8 mouse cellular contexts compared by ENCODE assay signal in genomic region chr4:119734352-119734751, GRCm38 (mm10). TPM values are rescaled to one million over a fixed set of nuclear protein-coding genes. Genes with fewer than 3 reads are reported as not detected.
DNase-seq lines count a peak whose midpoint lies in the region; ATAC-seq and TF ChIP-seq lines count a peak whose summit lies in the region.

No protein-coding gene starts in this region.

- peak overlapping the region; percentile 77 for H3K4me3 ChIP-seq in kidney, adult 2 months (ENCODE audit: insufficient read depth, low read depth, low read length)
- H3K4me3 ChIP-seq in cortical plate, adult 2 months (ENCODE audit: insufficient read depth, low read length) = peak overlapping the region; percentile 33
- H3K4me3 ChIP-seq in hindbrain, embryonic 15.5 days = peak overlapping the region; percentile 90
- H3K4me3 ChIP-seq in midbrain, embryonic 15.5 days = peak overlapping the region; percentile 67

- peak overlapping the region; percentile 92 for H3K4me2 ChIP-seq in hindbrain, embryonic 15.5 days
- H3K4me2 ChIP-seq in midbrain, embryonic 15.5 days = peak overlapping the region; percentile 81

- TF ChIP-seq CTCF in kidney, adult 2 months (conservative IDR thresholded peaks at IDR 0.05; ENCODE audit: insufficient read depth, insufficient read length, low read depth, low read length) = no peak
- no peak for TF ChIP-seq CTCF in cortical plate, adult 2 months (IDR thresholded peaks at IDR 0.05; ENCODE audit: extremely low read depth, insufficient read depth, low read length)

- no peak for DNase-seq in kidney, adult 2 months
- no peak for DNase-seq in kidney, postnatal 10 days
- DNase-seq in right cerebral cortex, postnatal 4 days = no peak
- no peak for DNase-seq in left cerebral cortex, adult 11 months (ENCODE audit: low spot score)
- DNase-seq in adrenal gland, adult 18-20 months (ENCODE audit: low spot score in 2 of 2) = no peak

- ATAC-seq in hindbrain, embryonic 15.5 days (ENCODE audit: low FRiP score, low read depth) = no peak
- ATAC-seq in midbrain, embryonic 15.5 days (replicated peaks) = no peak

- no peak overlapping the region for H3K27ac ChIP-seq in kidney, adult 2 months (ENCODE audit: insufficient read depth, low read depth, low read length)
- H3K27ac ChIP-seq in cortical plate, adult 2 months (ENCODE audit: insufficient read depth, low read length) = no peak overlapping the region
- H3K27ac ChIP-seq in hindbrain, embryonic 15.5 days (replicated peaks) = no peak overlapping the region
- H3K27ac ChIP-seq in midbrain, embryonic 15.5 days = no peak overlapping the region

- H3K27me3 ChIP-seq in kidney, adult 2 months (replicated peaks; ENCODE audit: control insufficient read depth, insufficient read depth, low read length) = no peaks in the 10 kb centered on the region
- H3K27me3 ChIP-seq in hindbrain, embryonic 15.5 days = peaks cover 23% of the 10 kb centered on the region
- H3K27me3 ChIP-seq in midbrain, embryonic 15.5 days (replicated peaks) = peaks cover 13% of the 10 kb centered on the region

- H3K9ac ChIP-seq in hindbrain, embryonic 15.5 days = peak overlapping the region; percentile 78
- peak overlapping the region; percentile 52; the same call in 1 of the 2 replicates for H3K9ac ChIP-seq in midbrain, embryonic 15.5 days

- H3K36me3 ChIP-seq in kidney, adult 2 months (ENCODE audit: control insufficient read depth, insufficient read depth, low read length) = no peaks in the 10 kb centered on the region
- H3K36me3 ChIP-seq in hindbrain, embryonic 15.5 days = no peaks in the 10 kb centered on the region
- no peaks in the 10 kb centered on the region for H3K36me3 ChIP-seq in midbrain, embryonic 15.5 days (replicated peaks)

- H3K4me1 ChIP-seq in kidney, adult 2 months (ENCODE audit: control insufficient read depth, insufficient read depth, low read length) = 0 out of 2 replicates have a peak, but pooled peaks cover 4% of the 10 kb centered on the region
- peaks cover 8% of the 10 kb centered on the region for H3K4me1 ChIP-seq in cortical plate, adult 2 months (ENCODE audit: control insufficient read depth, insufficient read depth, low read length)
- peaks cover 16% of the 10 kb centered on the region for H3K4me1 ChIP-seq in hindbrain, embryonic 15.5 days (replicated peaks)
- H3K4me1 ChIP-seq in midbrain, embryonic 15.5 days = peaks cover 11% of the 10 kb centered on the region

- 29% methylated on average over 4 of the region's 4 CpGs for WGBS in kidney, adult 2 months
- 17% methylated on average over 4 of the region's 4 CpGs for WGBS in hindbrain, embryonic 15.5 days
- WGBS in midbrain, embryonic 15.5 days = 12% methylated on average over 4 of the region's 4 CpGs

- no peaks in the 10 kb centered on the region for H3K9me3 ChIP-seq in hindbrain, embryonic 15.5 days
- H3K9me3 ChIP-seq in midbrain, embryonic 15.5 days = no peaks in the 10 kb centered on the region

- no peak for TF ChIP-seq POLR2A in kidney, adult 2 months (IDR thresholded peaks at IDR 0.05; ENCODE audit: low read depth, low read length)
- no peak for TF ChIP-seq POLR2A in cortical plate, adult 2 months (IDR thresholded peaks at IDR 0.05; ENCODE audit: extremely low read depth, insufficient read depth, low read length)

RNA-seq across cellular contexts. Expression of gene Hivep3, which starts 0.8 kb away (rescaled TPM):
- polyA plus RNA-seq in kidney, adult 2 months (2012; rRNA removed) = 4.8 and 5.8 TPM in 2 replicates
- 43.4 and 48.9 TPM in 2 replicates for polyA plus RNA-seq in cortical plate, adult 2 months (2012; rRNA removed)
- 16.3 and 16.5 TPM in 2 replicates for polyA plus RNA-seq in hindbrain, embryonic 15.5 days (2015; fragmentation: Nextera tagmentation; extraction: Ambion mirVana)
- polyA plus RNA-seq in midbrain, embryonic 15.5 days (2015; fragmentation: Nextera tagmentation; extraction: Ambion mirVana) = 18.9 and 19.0 TPM in 2 replicates
- 1 to 10 TPM; 6.9 to 9.9 TPM for total RNA-seq in adrenal gland, adult 18-20 months (2021)

Comparison
In these comparisons a context has a peak if more than half of its experiments do, and no peak if none do; other contexts are left out.
1. H3K4me3 ChIP-seq: peak in every context shown above with its lines; median percentile 90 in hindbrain, embryonic 15.5 days; 77 in kidney, adult 2 months; 67 in midbrain, embryonic 15.5 days; 33 in cortical plate, adult 2 months.